Mouse (Mus musculus) small intestine, adult 2 months (tissue): Measurements from ENCODE around the gene Mtmr10. TPM values are rescaled to one million over a fixed set of nuclear protein-coding genes. Genes with fewer than 3 reads are reported as not detected.

Experiments used
- H3K27ac ChIP-seq: fragments of 200-500 bp; 2 replicates; pipeline ENCODE4 v1.5.1; 2012; ENCODE audit warnings: low read depth, low read length, control low read depth, inconsistent platforms; ENCODE audit not compliant: insufficient read depth
- H3K27me3 ChIP-seq: fragments of 200-500 bp; 2 replicates; pipeline ENCODE4 v1.6.1; 2012; ENCODE audit warnings: mild to moderate bottlenecking, moderate library complexity, low read length, inconsistent platforms; ENCODE audit not compliant: control insufficient read depth, insufficient read depth
- H3K36me3 ChIP-seq: fragments of 200-500 bp; 2 replicates; pipeline ENCODE4 v1.6.1; 2012; ENCODE audit warnings: mild to moderate bottlenecking, low read length, control low read depth, inconsistent platforms; ENCODE audit not compliant: control insufficient read depth, insufficient read depth
- H3K4me1 ChIP-seq: fragments of 200-500 bp; 2 replicates; pipeline ENCODE4 v1.6.1; 2012; ENCODE audit warnings: low read length, inconsistent platforms, mixed read lengths; ENCODE audit not compliant: control insufficient read depth, insufficient read depth, insufficient read length
- H3K4me3 ChIP-seq: fragments of 200-500 bp; 2 replicates; pipeline ENCODE4 v1.5.1; 2012; ENCODE audit warnings: low read depth, mild to moderate bottlenecking, control low read depth, inconsistent platforms, low read length, moderate library complexity
- CTCF ChIP-seq: fragments of 200-500 bp; IDR thresholded peaks from 2 replicates; pipeline ENCODE4 v1.5.1; 2012; ENCODE audit warnings: low read depth, mild to moderate bottlenecking, control low read depth, inconsistent platforms, low read length, moderate library complexity, mixed read lengths; ENCODE audit not compliant: insufficient replicate concordance, insufficient read length; ENCODE audit errors: extremely low read depth
- POLR2A ChIP-seq: fragments of 200-500 bp; IDR thresholded peaks from 2 replicates; pipeline ENCODE4 v1.6.1; 2012; ENCODE audit warnings: low read depth, mild to moderate bottlenecking, control low read depth, inconsistent platforms, low read length, moderate library complexity
- WGBS: fragments of 180-500 bp; shearing (Covaris S2); methylation state at CpG from one replicate; pipeline ENCODE4 v1.1.7; 2018; 5-methylcytosine and 5-hydroxymethylcytosine counted together
- polyA plus RNA-seq: library from polyadenylated mRNA; depleted of rRNA; stranded (reverse); fragments of >200 nt; gene quantifications from 2 replicates; pipeline ENCODE4 v1.2.3, GENCODE M21; 2012

Gene Mtmr10
- polyA plus RNA-seq, 1 experiment, result 2.0 TPM

DNA sequence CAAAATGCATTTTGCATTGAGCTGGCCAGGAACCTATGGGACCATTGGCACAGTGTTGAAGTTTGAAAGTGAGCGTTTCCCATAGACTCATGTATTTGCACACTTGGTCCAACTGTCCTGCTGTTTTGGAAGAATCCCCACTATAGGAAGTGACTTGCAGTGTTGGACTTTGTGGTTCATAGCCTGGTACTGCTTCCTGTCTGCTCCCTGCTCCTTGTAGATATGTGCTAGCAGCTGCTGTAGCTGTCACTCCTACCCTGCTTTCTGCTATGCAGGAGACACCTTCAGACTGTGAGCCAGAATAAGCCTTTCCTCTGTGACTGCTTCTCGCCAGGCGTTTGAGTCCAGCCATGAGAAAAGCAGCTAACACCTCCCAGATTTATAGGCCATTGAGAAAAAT lies 43.9 kb downstream of the Mtmr10 start:
- 91% methylated on average over 3 of the region's 3 CpGs for WGBS
- no peak overlapping the region for H3K4me3 ChIP-seq
- H3K36me3 ChIP-seq, result peaks cover 27% of the 10 kb centered on the region
- no peaks in the 10 kb centered on the region for H3K27me3 ChIP-seq
- TF ChIP-seq POLR2A (no peak), CTCF (no peak)
- H3K27ac ChIP-seq, result no peak overlapping the region
- H3K4me1 ChIP-seq, result no peaks in the 10 kb centered on the region

DNA sequence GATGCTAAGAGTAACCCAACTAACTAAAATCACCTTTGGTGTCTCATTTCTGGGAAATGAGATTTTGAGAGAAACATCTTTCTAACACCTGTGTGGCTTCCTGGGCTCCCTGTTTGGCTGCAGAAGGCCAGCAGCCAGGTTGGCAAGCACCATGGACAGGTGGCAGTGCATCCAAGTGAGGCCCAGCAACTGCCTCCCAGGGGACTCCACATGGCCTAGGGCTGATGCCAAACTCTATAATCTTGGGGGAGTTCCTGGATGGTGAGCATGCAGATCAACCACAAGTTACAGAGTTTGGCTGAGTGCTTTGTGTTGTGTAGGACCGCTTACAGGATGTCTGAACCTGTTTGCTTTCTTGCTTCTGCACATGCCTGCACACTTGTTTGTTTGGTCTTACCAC lies 45.2 kb downstream of the Mtmr10 start:
- no peak overlapping the region for H3K27ac ChIP-seq
- H3K4me1 ChIP-seq, result no peaks in the 10 kb centered on the region
- TF ChIP-seq CTCF, result no peak
- TF ChIP-seq POLR2A, result no peak
- no peak overlapping the region for H3K4me3 ChIP-seq
- no peaks in the 10 kb centered on the region for H3K27me3 ChIP-seq
- WGBS, result 80% methylated on average over 1 of the region's 1 CpGs
- peaks cover 31% of the 10 kb centered on the region for H3K36me3 ChIP-seq

DNA sequence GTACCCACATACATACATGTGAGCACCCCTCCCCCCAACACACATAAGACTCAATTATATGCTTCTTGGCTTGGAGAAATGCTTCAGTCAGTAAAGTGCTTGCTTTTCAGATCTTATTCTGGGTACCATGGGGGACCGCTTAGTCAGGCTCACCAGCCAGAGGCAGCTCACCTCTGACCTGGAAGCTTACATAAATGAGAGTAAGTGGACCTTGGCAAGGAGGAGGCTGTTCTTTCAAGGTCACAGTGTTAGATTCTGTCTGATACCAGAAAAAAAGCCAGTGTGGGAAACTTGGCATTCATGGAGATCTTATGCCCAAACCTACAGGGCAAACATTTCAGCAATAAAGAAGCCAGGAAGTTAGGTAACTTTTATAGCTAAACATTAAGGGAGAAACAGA lies 60.4 kb downstream of the Mtmr10 start:
- Histone ChIP-seq H3K27ac (no peak overlapping the region), H3K4me3 (no peak overlapping the region), H3K4me1 (no peaks in the 10 kb centered on the region), H3K36me3 (peaks cover 18% of the 10 kb centered on the region), H3K27me3 (no peaks in the 10 kb centered on the region)
- TF ChIP-seq POLR2A (no peak), CTCF (no peak)
- WGBS, result 98% methylated on average over 1 of the region's 1 CpGs

DNA sequence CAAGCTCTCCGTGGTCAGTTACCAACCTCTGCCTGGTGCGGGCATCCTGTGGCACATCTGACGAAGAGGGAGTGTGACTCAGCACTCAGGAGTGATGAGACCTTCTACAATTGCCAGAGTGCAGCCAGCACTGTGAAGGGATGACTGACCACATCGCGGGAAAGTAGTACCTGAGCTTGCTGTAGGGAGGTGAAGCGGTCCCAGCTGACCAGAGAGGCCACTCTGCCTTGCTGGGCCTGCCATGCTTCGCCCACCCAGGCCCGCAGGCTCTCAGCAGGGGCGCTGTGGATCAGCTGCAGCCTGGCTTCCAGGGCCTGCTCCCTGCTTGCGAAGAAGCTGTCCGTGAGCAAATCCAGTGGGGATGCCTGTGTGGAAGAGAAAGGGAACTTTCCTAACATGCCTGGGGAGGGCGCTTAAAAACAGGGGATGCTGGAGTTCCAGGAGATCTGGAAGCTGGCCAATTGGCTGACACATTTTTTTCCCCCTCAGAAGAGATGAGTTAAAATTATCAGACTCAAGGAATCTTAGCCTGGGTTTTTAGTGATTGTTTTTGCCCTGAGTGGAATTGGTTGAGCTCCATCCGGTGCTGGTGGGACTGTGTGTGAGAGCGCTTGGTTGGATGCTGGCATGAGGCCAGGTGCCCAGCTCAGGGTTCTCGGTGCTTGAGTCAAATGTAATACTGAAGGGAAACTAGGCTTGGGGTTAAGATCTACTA lies 61.9 kb downstream of the Mtmr10 start:
- 89% methylated on average over 15 of the region's 15 CpGs for WGBS

DNA sequence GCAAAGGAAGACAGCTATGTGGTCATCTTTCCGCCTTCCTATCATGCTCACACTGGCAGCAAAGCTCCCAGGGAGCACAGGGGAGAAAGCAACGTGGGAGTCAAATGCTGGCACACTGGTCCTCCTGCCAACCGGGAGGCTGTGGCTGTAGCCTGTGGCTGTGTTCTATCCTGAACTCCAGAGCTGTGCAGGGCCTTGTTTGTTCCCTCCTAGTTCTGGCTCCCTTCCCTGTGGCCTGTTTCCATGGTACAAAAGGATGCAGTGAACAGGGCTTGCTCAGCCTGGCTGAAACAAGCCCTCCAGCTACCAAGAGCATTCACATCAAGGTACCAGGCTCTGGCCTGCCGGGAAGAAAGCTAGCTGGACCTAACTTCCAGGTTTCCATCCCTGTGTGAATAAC lies 63.6 kb downstream of the Mtmr10 start:
- Histone ChIP-seq H3K27me3 (no peaks in the 10 kb centered on the region), H3K4me3 (no peak overlapping the region), H3K4me1 (no peaks in the 10 kb centered on the region), H3K36me3 (peaks cover 17% of the 10 kb centered on the region), H3K27ac (no peak overlapping the region)
- 77% methylated on average over 4 of the region's 4 CpGs for whole genome bisulfite sequencing
- no peak for TF ChIP-seq CTCF
- no peak for TF ChIP-seq POLR2A

More for the DNA sequence above, 61.9 kb downstream of the Mtmr10 start:
- Histone ChIP-seq H3K36me3 (peaks cover 19% of the 10 kb centered on the region), H3K27ac (no peak overlapping the region), H3K27me3 (no peaks in the 10 kb centered on the region), H3K4me1 (no peaks in the 10 kb centered on the region), H3K4me3 (no peak overlapping the region)
- no peak for TF ChIP-seq CTCF
- no peak for TF ChIP-seq POLR2A

DNA sequence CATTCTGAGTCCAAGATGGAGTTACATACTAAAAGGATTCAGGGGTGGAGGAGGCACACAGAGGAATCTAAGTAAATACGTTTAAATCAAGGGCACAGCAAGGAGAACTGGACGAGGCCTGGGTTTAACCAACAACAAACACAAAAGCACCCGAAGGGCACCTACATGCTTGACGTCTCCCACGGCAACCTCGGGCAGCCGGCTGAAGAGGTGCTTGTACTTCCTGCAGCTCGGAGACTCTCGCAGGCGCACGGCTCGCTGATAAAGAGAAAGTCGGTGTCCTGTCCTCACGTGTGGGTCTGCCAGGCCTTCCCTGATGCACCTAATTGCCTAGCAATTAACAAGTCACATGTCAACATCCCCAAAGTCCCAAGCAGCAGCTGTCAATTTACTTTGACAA lies 66.8 kb downstream of the Mtmr10 start:
- no peaks in the 10 kb centered on the region for H3K4me1 ChIP-seq
- 74% methylated on average over 14 of the region's 14 CpGs for whole genome bisulfite sequencing
- H3K4me3 ChIP-seq, result no peak overlapping the region
- H3K36me3 ChIP-seq, result peaks cover 8% of the 10 kb centered on the region
- no peaks in the 10 kb centered on the region for H3K27me3 ChIP-seq
- no peak overlapping the region for H3K27ac ChIP-seq
- no peak for TF ChIP-seq POLR2A
- no peak for TF ChIP-seq CTCF

DNA sequence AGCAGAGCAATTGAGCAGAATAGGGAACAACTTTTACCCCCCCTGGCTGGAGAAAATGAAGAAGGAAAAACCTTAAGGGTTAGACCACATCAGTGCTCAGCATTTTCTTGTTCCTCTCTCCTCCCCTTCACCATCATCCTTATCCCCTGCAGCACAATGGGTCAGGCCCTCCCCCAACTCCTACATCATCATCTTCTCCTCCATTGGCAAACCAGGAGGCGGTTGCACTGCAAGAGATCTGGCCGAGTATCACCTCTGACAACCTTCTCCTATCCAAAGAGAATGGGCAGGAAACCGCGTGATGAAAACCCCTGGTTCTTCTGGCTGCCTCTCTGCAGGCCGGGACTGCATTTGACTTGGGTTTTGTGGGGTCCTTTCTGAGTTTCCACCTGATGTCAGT lies 69.2 kb downstream of the Mtmr10 start:
- no peak overlapping the region for H3K4me3 ChIP-seq
- peaks cover 19% of the 10 kb centered on the region for H3K36me3 ChIP-seq
- WGBS, result 90% methylated on average over 5 of the region's 5 CpGs
- H3K4me1 ChIP-seq, result no peaks in the 10 kb centered on the region
- TF ChIP-seq CTCF (no peak), POLR2A (no peak)
- H3K27ac ChIP-seq, result no peak overlapping the region
- no peaks in the 10 kb centered on the region for H3K27me3 ChIP-seq

DNA sequence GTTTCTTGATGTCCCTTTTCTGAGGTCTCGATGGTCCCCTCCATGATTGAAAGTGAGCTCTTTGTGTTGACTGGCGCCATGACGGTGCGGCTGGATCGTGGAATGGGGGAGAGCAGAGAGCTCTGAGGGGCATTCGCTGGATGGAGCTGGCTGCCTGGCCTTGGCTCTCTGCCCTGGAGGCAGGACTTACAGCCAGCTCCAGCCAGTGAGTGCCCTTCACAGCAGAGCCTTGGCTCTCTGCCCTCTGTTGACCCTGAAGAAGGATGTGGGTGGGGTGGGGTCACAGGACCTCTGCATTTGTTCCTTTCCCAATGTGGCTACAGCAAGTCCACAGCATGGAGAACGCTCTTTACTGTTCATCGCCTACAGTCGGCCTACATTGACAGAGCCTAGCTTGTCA lies 70.0 kb downstream of the Mtmr10 start:
- TF ChIP-seq CTCF (no peak), POLR2A (no peak)
- Histone ChIP-seq H3K4me1 (no peaks in the 10 kb centered on the region), H3K36me3 (peaks cover 26% of the 10 kb centered on the region), H3K4me3 (no peak overlapping the region), H3K27me3 (no peaks in the 10 kb centered on the region), H3K27ac (no peak overlapping the region)
- 92% methylated on average over 9 of the region's 9 CpGs for WGBS
